Mouse (Mus musculus) cerebellum, adult 2 months (tissue): ENCODE results near the gene Sec14l4.

Experiments
- CTCF ChIP-seq: fragments of 200-500 bp; IDR thresholded peaks from 2 replicates; pipeline ENCODE4 v1.5.1; 2011; ENCODE audit warnings: low read depth, mild to moderate bottlenecking, control low read depth, low read length, moderate library complexity, borderline replicate concordance; ENCODE audit not compliant: insufficient read depth
- POLR2A ChIP-seq: fragments of 200-500 bp; IDR thresholded peaks from 2 replicates; pipeline ENCODE4 v1.6.1; 2011; ENCODE audit warnings: low read length, control low read depth, borderline replicate concordance; ENCODE audit not compliant: insufficient read depth

- TF ChIP-seq POLR2A (no peak), CTCF (no peak)
These were observed 48.7 kb upstream of the Sec14l4 start for GRCm38 (mm10) chr11:3982275-3983209.
